Mouse (Mus musculus) intestine, embryonic 14.5 days (tissue): ENCODE data around the gene Olfr1309. TPM values are rescaled to one million over a fixed set of nuclear protein-coding genes. Genes with fewer than 3 reads are reported as not detected.
"Not testable (repeated sequence)": the region's sequence is repeated elsewhere in the genome, so short reads cannot be mapped to it uniquely, and the experiment has no call there.

Experiments
- ATAC-seq: fragments of 200-750 bp; cut with Nextera tagmentation; replicated peaks from 2 replicates; pipeline ENCODE4 v1.8.0; 2017; ENCODE audit warnings: low read depth, moderate number of reproducible peaks, moderate TSS enrichment, moderate library complexity; ENCODE audit not compliant: low FRiP score, low TSS enrichment
- DNase-seq: peaks from one replicate; pipeline ENCODE4 v3.0.0-alpha.2; 2018; ENCODE audit warnings: low spot score
- H3K27ac ChIP-seq: fragments of 300-500 bp; sonication (generic); 2 replicates; pipeline ENCODE4 v1.5.1; 2014; ENCODE audit warnings: low read depth, mild to moderate bottlenecking, control low read depth
- H3K27me3 ChIP-seq: fragments of 300-500 bp; sonication (generic); replicated peaks from 2 replicates; pipeline ENCODE4 v1.6.1; 2014; ENCODE audit warnings: low read length, control low read depth; ENCODE audit not compliant: control insufficient read depth, insufficient read depth
- H3K36me3 ChIP-seq: fragments of 300-500 bp; sonication (generic); 2 replicates; pipeline ENCODE4 v1.6.1; 2014; ENCODE audit warnings: low read length, control low read depth; ENCODE audit not compliant: control insufficient read depth, insufficient read depth
- H3K4me1 ChIP-seq: fragments of 300-500 bp; sonication (generic); replicated peaks from 2 replicates; pipeline ENCODE4 v1.6.1; 2014; ENCODE audit warnings: low read length, control low read depth, mixed read lengths; ENCODE audit not compliant: control insufficient read depth, insufficient read depth
- H3K4me2 ChIP-seq: fragments of 300-500 bp; sonication (generic); 2 replicates; pipeline ENCODE4 v1.6.1; 2014; ENCODE audit warnings: low read length
- H3K4me3 ChIP-seq: fragments of 300-500 bp; sonication (generic); 2 replicates; pipeline ENCODE4 v1.5.1; 2014; ENCODE audit warnings: low read depth, low read length, control low read depth, mixed read lengths
- H3K9ac ChIP-seq: fragments of 300-500 bp; sonication (generic); 2 replicates; pipeline ENCODE4 v1.6.1; 2014; ENCODE audit warnings: mild to moderate bottlenecking, low read length
- H3K9me3 ChIP-seq: fragments of 300-500 bp; sonication (generic); 2 replicates; pipeline ENCODE4 v1.6.1; 2016; ENCODE audit warnings: low read length, control low read depth; ENCODE audit not compliant: control insufficient read depth
- WGBS: fragments of 180-500 bp; shearing (Covaris S2); extraction: QIAGEN DNeasy Blood & Tissue Kit; methylation state at CpG from one replicate; pipeline ENCODE4 v1.1.7; 2014; 5-methylcytosine and 5-hydroxymethylcytosine counted together
- polyA plus RNA-seq: library from polyadenylated mRNA; unstranded; fragments of >200 nt; fragmentation: Nextera tagmentation; extraction: Ambion mirVana; gene quantifications from 2 replicates; pipeline ENCODE4 v1.2.1, GENCODE M21; 2014

Olfr1309 gene
- not detected in 2 replicates for polyA plus RNA-seq

DNA sequence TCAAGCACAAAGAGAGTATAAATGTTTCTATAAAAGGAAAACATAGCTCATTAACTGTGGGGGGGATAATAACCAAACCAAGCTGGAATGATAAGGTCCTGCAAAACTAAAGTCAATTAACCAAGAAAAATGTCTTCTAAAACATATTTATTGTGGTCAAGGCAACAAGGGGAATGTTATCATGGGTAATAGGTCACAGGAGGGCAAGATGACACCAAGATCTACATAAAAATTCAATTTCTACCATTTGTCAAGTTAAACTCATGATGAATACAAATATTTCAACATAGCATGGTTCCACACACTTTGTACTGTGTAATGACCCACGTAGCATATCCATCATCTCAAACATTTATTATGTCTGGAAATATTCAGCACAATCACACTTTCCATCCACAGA, at the start of gene Olfr1309:
Olfr1309 (minus strand) TSS at position 101 of the 400 bp plus-strand sequence.
- H3K27ac ChIP-seq: no peak within 1 kb of the TSS
- no peaks in the 10 kb centered on the region for H3K36me3 ChIP-seq
- H3K4me2 ChIP-seq: no peak within 1 kb of the TSS
- 79% methylated on average over 1 of the region's 1 CpGs for WGBS
- no peaks in the 10 kb centered on the region for H3K4me1 ChIP-seq
- H3K9me3 ChIP-seq: no peaks in the 10 kb centered on the region
- H3K27me3 ChIP-seq: no peaks in the 10 kb centered on the region
- DNase-seq (no peak), ATAC-seq (no peak)
- H3K4me3 ChIP-seq: no peak within 1 kb of the TSS
- H3K9ac ChIP-seq: no peak within 1 kb of the TSS

DNA sequence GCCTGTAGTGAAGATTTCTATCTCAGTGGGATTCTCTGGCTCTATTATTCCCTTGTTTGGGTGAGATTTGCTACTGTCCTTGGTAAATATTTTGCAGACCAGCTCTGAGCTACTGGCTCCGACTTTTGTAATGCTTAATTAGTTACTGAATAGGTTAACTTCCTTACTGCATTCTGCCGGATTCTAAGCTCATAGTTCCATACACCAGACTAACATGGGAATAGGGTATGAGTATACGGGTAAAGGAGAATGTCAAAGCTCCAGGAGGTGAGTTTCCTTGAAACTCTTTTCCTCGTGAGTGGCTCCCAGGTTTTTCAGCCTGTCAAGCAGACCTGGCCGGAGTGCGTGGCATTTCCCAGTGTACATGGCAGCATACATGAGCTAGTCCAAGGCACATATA, 36.9 kb upstream of the Olfr1309 start:
- H3K4me2 ChIP-seq, H3K27me3 ChIP-seq, H3K9me3 ChIP-seq, H3K4me3 ChIP-seq, DNase-seq, H3K36me3 ChIP-seq, H3K27ac ChIP-seq, ATAC-seq, H3K9ac ChIP-seq, H3K4me1 ChIP-seq: not testable (repeated sequence)
- WGBS: 45% methylated on average over 6 of the region's 6 CpGs

DNA sequence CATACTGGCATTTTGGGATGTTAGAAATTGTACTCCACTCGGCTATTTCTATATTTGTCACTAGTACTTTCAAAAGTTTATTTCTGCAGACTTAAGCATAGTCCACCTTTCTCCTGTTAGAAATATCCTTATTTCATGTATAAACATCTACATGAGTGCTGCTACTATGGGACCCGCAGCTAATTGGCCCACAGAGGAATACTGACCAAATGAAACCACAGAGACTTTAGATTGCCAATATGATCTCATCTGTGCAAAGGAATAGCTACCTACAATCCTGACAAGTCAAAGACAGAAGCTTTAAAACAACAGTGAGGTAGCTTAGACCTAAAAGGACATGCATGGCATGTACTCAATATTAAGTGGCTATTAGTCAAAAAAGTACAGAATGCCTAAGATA, 34.2 kb upstream of the Olfr1309 start, which contains the start of gene Olfr1311:
Olfr1311 (minus strand) TSS at position 101 of the 400 bp plus-strand sequence.
- H3K36me3 ChIP-seq: no peaks in the 10 kb centered on the region
- H3K27ac ChIP-seq: no peak within 1 kb of the TSS
- no peaks in the 10 kb centered on the region for H3K9me3 ChIP-seq
- H3K4me3 ChIP-seq: no peak within 1 kb of the TSS
- WGBS: 85% methylated on average over 2 of the region's 2 CpGs
- no peak for DNase-seq
- H3K4me1 ChIP-seq: no peaks in the 10 kb centered on the region
- no peak within 1 kb of the TSS for H3K4me2 ChIP-seq
- H3K9ac ChIP-seq: no peak within 1 kb of the TSS
- H3K27me3 ChIP-seq: no peaks in the 10 kb centered on the region
- ATAC-seq: no peak

DNA sequence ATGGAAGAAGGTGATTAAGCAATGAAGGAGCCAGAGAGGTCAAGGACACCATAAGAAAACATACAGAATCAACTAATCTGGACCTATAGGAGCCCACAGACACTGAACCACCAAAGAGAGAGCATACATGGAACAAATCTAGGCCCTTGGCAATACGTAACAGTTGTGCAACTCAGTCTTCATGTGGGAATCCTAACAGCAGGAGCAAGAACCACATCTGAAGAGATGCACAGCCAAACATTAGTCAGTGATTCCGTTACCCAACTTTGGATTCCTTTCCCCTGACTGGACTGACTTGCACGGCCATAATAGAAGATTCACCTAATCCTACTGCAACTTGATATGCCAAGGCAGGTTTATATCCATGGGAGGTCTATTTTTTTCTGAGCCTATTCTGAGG, 24.8 kb upstream of the Olfr1309 start:
- no peak for ATAC-seq
- Histone ChIP-seq H3K4me1 (no peaks in the 10 kb centered on the region), H3K36me3 (no peaks in the 10 kb centered on the region), H3K9ac (no peak overlapping the region), H3K4me2 (no peak overlapping the region), H3K9me3 (no peaks in the 10 kb centered on the region), H3K27me3 (no peaks in the 10 kb centered on the region), H3K27ac (no peak overlapping the region), H3K4me3 (no peak overlapping the region)
- DNase-seq: no peak
- 88% methylated on average over 3 of the region's 3 CpGs for WGBS

DNA sequence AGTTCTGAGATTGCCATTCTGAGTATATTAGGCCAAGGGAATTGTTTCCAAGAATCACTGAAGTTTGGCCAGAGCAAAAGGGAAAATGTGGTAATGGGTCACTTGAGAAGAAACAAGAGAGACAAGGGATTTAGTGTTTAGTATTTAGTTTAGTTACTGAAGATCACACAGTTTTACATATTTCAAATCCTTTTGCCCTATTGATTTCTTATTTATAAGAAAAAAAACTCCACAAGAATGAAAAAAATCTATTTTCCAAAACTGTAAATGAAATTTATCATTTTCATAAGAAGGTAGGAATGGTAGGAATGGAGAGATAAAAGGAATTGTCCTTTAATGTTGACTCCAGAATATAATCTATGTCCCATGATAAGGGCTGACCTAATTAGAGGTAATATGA, 22.5 kb upstream of the Olfr1309 start, which contains the start of gene Olfr1310:
Olfr1310 (minus strand) TSS at position 101 of the 400 bp plus-strand sequence.
- no peaks in the 10 kb centered on the region for H3K27me3 ChIP-seq
- no peak for DNase-seq
- H3K4me2 ChIP-seq: no peak within 1 kb of the TSS
- H3K36me3 ChIP-seq: no peaks in the 10 kb centered on the region
- H3K9me3 ChIP-seq: no peaks in the 10 kb centered on the region
- H3K4me1 ChIP-seq: no peaks in the 10 kb centered on the region
- H3K27ac ChIP-seq: no peak within 1 kb of the TSS
- H3K9ac ChIP-seq: no peak within 1 kb of the TSS
- ATAC-seq: no peak
- no peak within 1 kb of the TSS for H3K4me3 ChIP-seq

DNA sequence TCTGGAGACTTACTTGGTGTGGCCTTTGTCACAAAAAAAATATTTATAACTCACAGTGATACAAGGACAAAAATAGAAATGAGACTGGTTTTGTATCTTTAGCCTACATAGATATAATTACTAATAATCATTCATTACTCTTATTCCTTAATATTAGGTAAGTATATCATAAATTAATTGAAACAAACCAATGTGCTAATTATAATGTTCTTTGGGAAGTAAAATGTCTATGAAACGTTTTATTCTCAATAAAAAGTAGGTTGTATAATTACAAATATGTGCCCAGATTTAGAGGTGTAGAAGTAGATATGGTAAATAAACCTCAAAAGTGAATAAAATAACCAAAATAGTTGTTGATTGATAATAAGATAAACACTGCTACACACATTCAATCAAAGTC, 25.2 kb downstream of the Olfr1309 start, which contains the start of gene Olfr1308:
Olfr1308 (minus strand) TSS at position 101 of the 400 bp plus-strand sequence.
- H3K4me3 ChIP-seq: no peak within 1 kb of the TSS
- no peaks in the 10 kb centered on the region for H3K4me1 ChIP-seq
- no peak within 1 kb of the TSS for H3K4me2 ChIP-seq
- no peaks in the 10 kb centered on the region for H3K36me3 ChIP-seq
- 56% methylated on average over 1 of the region's 1 CpGs for WGBS
- H3K9ac ChIP-seq: no peak within 1 kb of the TSS
- H3K27ac ChIP-seq: no peak within 1 kb of the TSS
- no peaks in the 10 kb centered on the region for H3K27me3 ChIP-seq
- DNase-seq: no peak
- H3K9me3 ChIP-seq: no peaks in the 10 kb centered on the region
- no peak for ATAC-seq

DNA sequence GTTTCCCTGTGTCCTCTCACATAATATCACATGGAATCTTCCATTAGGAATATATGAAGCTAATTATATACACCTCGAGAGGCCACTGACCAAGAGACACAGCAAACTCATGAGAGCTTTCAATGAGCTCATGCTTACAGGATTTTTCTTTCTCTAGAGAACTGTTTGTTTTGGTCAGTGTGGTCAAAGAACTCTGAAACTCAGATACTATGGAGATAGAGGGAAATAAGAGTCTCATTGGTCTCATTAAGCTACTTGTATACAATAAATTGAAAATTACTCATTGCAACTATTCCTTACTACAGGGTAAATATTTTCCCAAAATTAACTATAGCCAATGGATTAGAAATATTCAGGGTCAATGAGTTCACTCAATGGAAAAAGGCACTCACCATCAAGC, 40.7 kb downstream of the Olfr1309 start, which contains the start of gene Olfr1307:
Olfr1307 (minus strand) TSS at position 101 of the 400 bp plus-strand sequence.
- no peak within 1 kb of the TSS for H3K4me3 ChIP-seq
- ATAC-seq (no peak), DNase-seq (no peak)
- no peaks in the 10 kb centered on the region for H3K4me1 ChIP-seq
- H3K9me3 ChIP-seq: no peaks in the 10 kb centered on the region
- no peak within 1 kb of the TSS for H3K4me2 ChIP-seq
- H3K9ac ChIP-seq: no peak within 1 kb of the TSS
- H3K27ac ChIP-seq: no peak within 1 kb of the TSS
- no peaks in the 10 kb centered on the region for H3K36me3 ChIP-seq
- 71% methylated on average over 1 of the region's 1 CpGs for WGBS
- H3K27me3 ChIP-seq: no peaks in the 10 kb centered on the region

Other genes with a start within 250 kb of the Olfr1309 start
- not detected in 2 replicates for gene Olfr1301, start 239.3 kb downstream of the Olfr1309 start, polyA plus RNA-seq
- gene Olfr1302, start 212.9 kb downstream of the Olfr1309 start, polyA plus RNA-seq: not detected in 2 replicates
- not detected in 2 replicates for gene Olfr1303, start 169.9 kb downstream of the Olfr1309 start, polyA plus RNA-seq
- not detected in 2 replicates for gene Olfr1305, start 113.1 kb downstream of the Olfr1309 start, polyA plus RNA-seq
- gene Olfr1306, start 74.0 kb downstream of the Olfr1309 start, polyA plus RNA-seq: not detected in 2 replicates
- gene Olfr1307, start 40.8 kb downstream of the Olfr1309 start, polyA plus RNA-seq: not detected in 2 replicates
- gene Olfr1308, start 25.3 kb downstream of the Olfr1309 start, polyA plus RNA-seq: not detected in 2 replicates
- gene Olfr1310, start 22.4 kb upstream of the Olfr1309 start, polyA plus RNA-seq: not detected in 2 replicates
- gene Olfr1311, start 34.1 kb upstream of the Olfr1309 start, polyA plus RNA-seq: not detected in 2 replicates
- gene Olfr1312, start 60.0 kb upstream of the Olfr1309 start, polyA plus RNA-seq: not detected in 2 replicates
- not detected in 2 replicates for gene Olfr1313, start 87.6 kb upstream of the Olfr1309 start, polyA plus RNA-seq
- not detected in 2 replicates for gene Olfr1314, start 106.5 kb upstream of the Olfr1309 start, polyA plus RNA-seq
- not detected in 2 replicates for gene Olfr1315-ps1, start 125.2 kb upstream of the Olfr1309 start, polyA plus RNA-seq
- gene Olfr1316, start 144.7 kb upstream of the Olfr1309 start, polyA plus RNA-seq: not detected in 2 replicates
- not detected in 2 replicates for gene Olfr1317, start 150.0 kb upstream of the Olfr1309 start, polyA plus RNA-seq
- not detected in 2 replicates for gene Olfr1318, start 163.9 kb upstream of the Olfr1309 start, polyA plus RNA-seq
- gene Lpcat4, start 249.2 kb upstream of the Olfr1309 start, polyA plus RNA-seq: 23.8 and 28.1 TPM in 2 replicates